Mouse (Mus musculus) heart, postnatal 0 days (tissue): ENCODE results near the gene Pole2.

Source experiments
- CTCF ChIP-seq: IDR thresholded peaks from 2 replicates; pipeline ENCODE4 v1.5.1; 2016; ENCODE audit warnings: antibody characterized with exemption, control low read depth, low read depth
- EP300 ChIP-seq: IDR thresholded peaks from 2 replicates; pipeline ENCODE4 v1.6.1; 2016; ENCODE audit warnings: antibody characterized with exemption, low read depth

GRCm38 (mm10) chr12:69197378-69198163 lies 30.4 kb downstream of the Pole2 start:
- TF ChIP-seq CTCF = no peak
- TF ChIP-seq EP300 = no peak
